Mouse (Mus musculus): ENCODE measurements around the gene Ormdl1. TPM values are rescaled to one million over a fixed set of nuclear protein-coding genes. Genes with fewer than 3 reads are reported as not detected.
A peak's percentile ranks its signal among the peaks of the same experiment; 100 is the strongest.
"Not testable (repeated sequence)": the region's sequence is repeated elsewhere in the genome, so short reads cannot be mapped to it uniquely, and the experiment has no call there.

Ormdl1 gene
- 34.3 and 34.9 TPM in 2 replicates for polyA plus RNA-seq (2015; fragmentation: Nextera tagmentation; extraction: Ambion mirVana)

DNA sequence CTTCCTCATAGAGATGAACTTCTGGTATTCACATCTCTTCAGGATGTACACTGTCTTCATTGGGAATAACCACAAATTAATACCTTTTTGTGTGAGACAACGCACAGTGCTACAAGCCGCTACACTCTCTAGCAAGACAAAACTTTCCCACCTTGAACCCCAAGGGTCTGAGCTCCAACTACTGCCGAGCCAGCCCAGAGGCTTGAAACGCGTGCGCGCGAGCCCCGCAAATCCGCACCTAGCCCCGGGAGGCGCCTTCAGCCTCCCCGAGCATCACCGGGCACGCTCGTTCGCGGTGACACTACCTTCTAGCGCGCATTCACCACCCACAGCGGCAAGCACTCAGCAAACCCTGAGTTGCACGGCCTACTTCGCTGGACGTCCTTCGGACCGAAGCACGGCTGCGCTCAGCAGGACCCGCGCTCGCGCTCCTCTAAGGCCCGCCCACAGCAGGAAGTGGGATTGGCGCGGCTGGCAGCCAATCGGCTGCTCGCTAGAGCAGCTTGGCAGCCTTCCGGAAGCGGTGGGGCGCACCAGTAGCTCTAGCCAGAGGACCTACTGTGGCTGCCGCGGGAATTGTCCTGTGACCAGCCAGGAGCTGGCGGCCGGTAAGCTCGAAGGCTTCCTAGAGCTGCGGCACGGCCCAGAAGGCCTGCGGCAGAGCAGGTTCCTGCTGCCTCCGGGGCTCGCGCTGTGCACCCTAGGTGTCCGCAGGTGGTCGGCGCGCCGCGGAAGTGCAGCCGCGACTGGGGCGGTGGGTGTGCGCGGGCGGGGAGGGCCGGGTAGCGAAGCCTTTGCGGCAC, at the start of gene Ormdl1, which contains the start of the genes Pms1 and Gm28778:
Gene Ormdl1 (plus strand): TSS at position 515 of the 803 bp plus-strand sequence.
Gene Pms1 (minus strand): TSS at position 438 of the 803 bp plus-strand sequence.
Gene Gm28778 (plus strand): TSS at position 531 of the 803 bp plus-strand sequence.
- no peaks in the 10 kb centered on the region for H3K27me3 ChIP-seq
- H3K9ac ChIP-seq, result peak within 1 kb of the TSS; percentile 75
- H3K4me2 ChIP-seq, result peak within 1 kb of the TSS; percentile 69
- H3K4me1 ChIP-seq, result 0 out of 2 replicates have a peak, but pooled peaks cover 5% of the 10 kb centered on the region
- no peaks in the 10 kb centered on the region for H3K9me3 ChIP-seq
- peaks cover 2% of the 10 kb centered on the region; the same call in 1 of the 2 replicates for H3K36me3 ChIP-seq
- H3K27ac ChIP-seq, result peak within 1 kb of the TSS; percentile 91
- peak; percentile 98 for ATAC-seq (ENCODE audit: insufficient number of reproducible peaks, low FRiP score, low TSS enrichment, low read depth)
- WGBS, result under 1% methylated on average over 66 of the region's 66 CpGs
- H3K4me3 ChIP-seq, result peak within 1 kb of the TSS; percentile 89

DNA sequence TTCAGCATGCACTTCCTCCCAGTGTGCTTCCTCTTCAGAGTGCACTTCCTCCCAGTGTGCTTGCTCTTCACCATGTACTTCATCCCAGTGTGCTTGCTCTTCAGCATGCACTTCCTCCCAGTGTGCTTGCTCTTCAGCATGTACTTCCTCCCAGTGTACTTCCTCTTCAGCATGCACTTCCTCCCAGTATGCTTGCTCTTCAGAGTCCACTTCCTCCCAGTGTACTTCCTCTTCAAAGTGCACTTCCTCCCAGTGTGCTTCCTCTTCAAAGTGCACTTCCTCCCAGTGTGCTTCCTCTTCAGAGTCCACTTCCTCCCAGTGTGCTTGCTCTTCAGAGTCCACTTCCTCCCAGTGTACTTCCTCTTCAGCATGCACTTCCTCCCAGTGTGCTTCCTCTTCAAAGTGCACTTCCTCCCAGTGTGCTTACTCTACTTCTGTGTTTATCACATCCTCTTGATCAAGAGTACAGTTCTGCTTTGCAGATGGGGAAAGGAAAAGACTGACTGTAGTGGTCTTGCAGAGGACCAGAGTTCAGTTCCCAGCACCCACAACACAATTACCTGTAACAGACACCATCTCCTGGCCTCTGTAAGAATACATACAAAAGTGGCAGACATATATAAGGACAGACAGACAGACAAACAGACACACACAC, 31.8 kb upstream of the Ormdl1 start:
- H3K9ac ChIP-seq; H3K27me3 ChIP-seq; H3K4me3 ChIP-seq; H3K4me1 ChIP-seq; H3K36me3 ChIP-seq; ATAC-seq (ENCODE audit: insufficient number of reproducible peaks, low FRiP score, low TSS enrichment, low read depth); H3K27ac ChIP-seq; H3K9me3 ChIP-seq; H3K4me2 ChIP-seq: not testable (repeated sequence)

- Histone ChIP-seq H3K9me3 (no peaks in the 10 kb centered on the region), H3K27me3 (no peaks in the 10 kb centered on the region), H3K4me2 (no peak overlapping the region), H3K4me3 (no peak overlapping the region), H3K4me1 (no peaks in the 10 kb centered on the region), H3K27ac (no peak overlapping the region), H3K9ac (no peak overlapping the region), H3K36me3 (peaks cover 7% of the 10 kb centered on the region)
- WGBS, result 85% methylated on average over 3 of the region's 3 CpGs
- no peak for ATAC-seq (ENCODE audit: insufficient number of reproducible peaks, low FRiP score, low TSS enrichment, low read depth)
Measured at GRCm38 (mm10) chr1:53269901-53270300, 27.0 kb upstream of the Ormdl1 start.

GRCm38 (mm10) chr1:53272646-53273045, 24.2 kb upstream of the Ormdl1 start:
- peaks cover 4% of the 10 kb centered on the region; the same call in 1 of the 2 replicates for H3K36me3 ChIP-seq
- no peak overlapping the region for H3K9ac ChIP-seq
- H3K4me2 ChIP-seq, result no peak overlapping the region
- H3K9me3 ChIP-seq, result no peaks in the 10 kb centered on the region
- no peaks in the 10 kb centered on the region for H3K27me3 ChIP-seq
- no peak for ATAC-seq (ENCODE audit: insufficient number of reproducible peaks, low FRiP score, low TSS enrichment, low read depth)
- H3K4me3 ChIP-seq, result no peak overlapping the region
- H3K27ac ChIP-seq, result no peak overlapping the region
- no peaks in the 10 kb centered on the region for H3K4me1 ChIP-seq

- Histone ChIP-seq H3K4me3 (no peak overlapping the region), H3K36me3 (peaks cover 7% of the 10 kb centered on the region; the same call in 1 of the 2 replicates), H3K27ac (no peak overlapping the region), H3K4me2 (no peak overlapping the region), H3K9me3 (no peaks in the 10 kb centered on the region), H3K27me3 (no peaks in the 10 kb centered on the region), H3K9ac (no peak overlapping the region), H3K4me1 (0 out of 2 replicates have a peak, but pooled peaks cover 5% of the 10 kb centered on the region)
- 82% methylated on average over 3 of the region's 3 CpGs for WGBS
- ATAC-seq (ENCODE audit: insufficient number of reproducible peaks, low FRiP score, low TSS enrichment, low read depth), result no peak
Measured at GRCm38 (mm10) chr1:53291197-53291596, 5.7 kb upstream of the Ormdl1 start.

DNA sequence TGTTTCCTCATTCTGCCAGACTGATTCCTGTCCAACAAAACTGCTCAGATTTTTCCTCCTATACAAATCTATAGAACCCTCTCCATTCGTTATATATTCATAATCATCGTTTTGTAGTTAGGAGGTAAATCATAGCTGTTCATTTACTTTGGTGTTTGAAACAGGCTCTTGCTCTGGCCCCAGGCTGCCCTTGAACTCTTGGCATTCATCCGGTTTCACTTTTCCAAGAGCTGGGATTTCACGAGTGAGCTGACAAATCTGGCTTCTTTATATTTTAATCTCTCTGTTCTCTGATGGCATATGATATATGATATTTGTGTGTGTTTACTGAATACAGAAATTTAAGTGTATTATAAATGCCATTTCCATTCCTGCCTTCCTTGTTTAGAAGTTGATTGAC, 3.6 kb downstream of the Ormdl1 start:
- H3K9ac ChIP-seq, result no peak overlapping the region
- 78% methylated on average over 4 of the region's 4 CpGs for WGBS
- H3K9me3 ChIP-seq, result no peaks in the 10 kb centered on the region
- H3K4me1 ChIP-seq, result 0 out of 2 replicates have a peak, but pooled peaks cover 5% of the 10 kb centered on the region
- peaks cover 2% of the 10 kb centered on the region; the same call in 1 of the 2 replicates for H3K36me3 ChIP-seq
- H3K27me3 ChIP-seq, result no peaks in the 10 kb centered on the region
- no peak overlapping the region for H3K4me3 ChIP-seq
- H3K4me2 ChIP-seq, result no peak overlapping the region
- no peak for ATAC-seq (ENCODE audit: insufficient number of reproducible peaks, low FRiP score, low TSS enrichment, low read depth)
- H3K27ac ChIP-seq, result no peak overlapping the region

DNA sequence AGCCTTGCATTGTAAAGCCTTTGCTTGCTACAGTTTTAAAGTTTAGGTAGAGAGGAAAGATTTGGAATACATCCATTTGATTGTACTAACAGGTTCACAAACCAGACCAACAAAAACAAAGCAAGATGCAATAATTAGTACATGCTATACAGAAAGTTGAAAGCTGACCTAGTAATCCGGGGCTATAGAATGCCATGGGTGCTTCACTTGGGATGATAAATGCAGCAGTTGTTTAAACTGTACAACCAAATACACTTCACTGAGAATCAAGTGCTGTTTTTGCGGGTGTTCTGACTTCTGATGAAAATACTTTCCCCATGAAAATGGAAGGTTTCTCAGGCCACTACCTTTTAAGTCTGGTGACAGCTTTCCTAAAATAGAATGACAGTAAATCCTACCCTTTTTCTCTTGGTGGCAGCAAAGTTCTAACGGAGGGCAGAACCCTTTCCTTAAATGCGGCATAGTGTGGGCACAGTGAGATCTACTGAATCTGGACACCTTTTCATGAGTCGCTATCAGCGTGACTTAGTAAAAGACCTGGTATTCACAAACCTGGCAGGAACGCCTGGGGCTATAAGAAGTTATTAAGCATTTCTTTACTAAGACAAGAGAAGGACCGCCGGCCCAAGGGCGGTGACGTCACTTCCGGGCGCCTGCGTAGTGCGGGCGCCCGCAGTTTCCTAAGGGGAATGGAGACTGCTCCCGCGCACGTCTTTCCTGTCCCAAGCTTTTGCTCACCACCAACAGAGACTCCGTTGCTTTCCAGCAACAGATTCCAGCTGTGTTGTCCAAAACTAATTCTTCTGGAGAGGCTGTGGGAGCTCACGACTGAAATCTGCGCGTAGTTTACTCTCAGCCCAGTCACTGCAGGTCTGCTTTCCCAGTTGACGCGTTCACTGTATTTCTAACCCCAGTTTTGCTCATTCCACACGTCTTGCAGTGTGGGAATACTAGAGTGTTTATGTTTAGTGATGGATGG, 16.4 kb downstream of the Ormdl1 start, which contains the start of gene Osgepl1:
Gene Osgepl1 (plus strand): TSS at position 636 of the 979 bp plus-strand sequence.
- Histone ChIP-seq H3K4me3 (peak within 1 kb of the TSS; percentile 61), H3K9ac (peak within 1 kb of the TSS; percentile 56), H3K36me3 (peaks cover 9% of the 10 kb centered on the region; the same call in 1 of the 2 replicates), H3K27me3 (no peaks in the 10 kb centered on the region), H3K9me3 (no peaks in the 10 kb centered on the region), H3K4me1 (no peaks in the 10 kb centered on the region), H3K4me2 (peak within 1 kb of the TSS; percentile 50), H3K27ac (peak within 1 kb of the TSS; percentile 91)
- ATAC-seq (ENCODE audit: insufficient number of reproducible peaks, low FRiP score, low TSS enrichment, low read depth), result peak; percentile 79
- WGBS, result 2% methylated on average over 27 of the region's 27 CpGs

DNA sequence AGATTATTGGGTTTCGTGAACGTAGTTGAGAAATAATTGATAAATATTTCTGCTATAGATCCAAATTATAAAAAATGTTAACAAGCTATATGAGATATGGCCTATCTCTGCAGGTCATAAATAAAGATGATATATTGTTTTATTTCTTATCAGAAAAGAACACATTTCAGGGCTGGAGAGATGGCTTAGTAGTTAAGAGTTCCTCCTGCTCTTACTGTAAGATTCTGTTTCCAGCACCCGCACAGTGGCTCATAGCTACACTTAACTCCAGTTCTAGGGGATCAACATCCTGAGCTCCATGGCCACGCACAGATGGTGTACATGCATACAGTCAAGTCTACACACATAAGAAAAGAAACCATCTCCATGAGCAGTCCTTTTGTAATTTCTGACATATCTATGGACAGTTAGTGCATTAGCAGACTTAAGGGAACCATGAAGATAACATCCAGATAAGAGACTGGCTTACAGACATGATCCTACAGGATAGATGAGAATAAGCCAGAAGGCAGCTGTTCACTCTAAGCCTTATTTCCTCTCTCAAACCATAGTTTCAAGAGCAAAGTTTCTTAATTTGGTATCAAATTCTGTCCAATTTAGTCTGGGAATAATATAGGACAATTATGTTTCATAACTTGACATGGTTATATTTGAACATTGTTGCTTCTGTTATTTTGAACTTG, 24.9 kb downstream of the Ormdl1 start:
- H3K36me3 ChIP-seq, result peaks cover 17% of the 10 kb centered on the region; the same call in 1 of the 2 replicates
- H3K9ac ChIP-seq, result no peak overlapping the region
- WGBS, result 95% methylated on average over 4 of the region's 4 CpGs
- no peak overlapping the region for H3K4me2 ChIP-seq
- H3K27ac ChIP-seq, result no peak overlapping the region
- no peak overlapping the region for H3K4me3 ChIP-seq
- no peaks in the 10 kb centered on the region for H3K4me1 ChIP-seq
- H3K9me3 ChIP-seq, result no peaks in the 10 kb centered on the region
- no peak for ATAC-seq (ENCODE audit: insufficient number of reproducible peaks, low FRiP score, low TSS enrichment, low read depth)
- H3K27me3 ChIP-seq, result no peaks in the 10 kb centered on the region

DNA sequence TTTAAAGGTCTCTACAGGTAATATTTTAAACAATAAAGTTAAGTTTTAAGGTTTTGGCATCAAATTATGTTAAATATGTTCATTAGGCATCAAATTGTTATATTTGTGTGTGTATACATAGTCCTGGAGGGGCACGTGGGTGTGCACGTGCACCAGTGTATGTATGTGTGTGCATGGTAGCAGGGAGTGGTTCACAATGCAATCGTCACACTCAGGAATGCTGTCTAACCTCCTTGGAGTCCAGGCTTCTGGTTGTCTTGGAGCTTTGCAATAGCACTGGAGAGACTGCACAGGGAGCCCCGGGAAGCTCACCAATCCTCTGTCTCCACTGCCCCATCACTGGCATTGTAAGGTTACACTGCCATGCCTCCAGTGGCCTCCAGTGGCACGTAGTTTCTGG, 26.4 kb downstream of the Ormdl1 start:
- no peak overlapping the region for H3K9ac ChIP-seq
- no peaks in the 10 kb centered on the region for H3K27me3 ChIP-seq
- H3K4me3 ChIP-seq, result no peak overlapping the region
- H3K9me3 ChIP-seq, result no peaks in the 10 kb centered on the region
- peaks cover 8% of the 10 kb centered on the region; the same call in 1 of the 2 replicates for H3K36me3 ChIP-seq
- H3K27ac ChIP-seq, result no peak overlapping the region
- ATAC-seq (ENCODE audit: insufficient number of reproducible peaks, low FRiP score, low TSS enrichment, low read depth), result no peak
- no peaks in the 10 kb centered on the region for H3K4me1 ChIP-seq
- H3K4me2 ChIP-seq, result no peak overlapping the region
- 90% methylated on average over 5 of the region's 5 CpGs for whole genome bisulfite sequencing

DNA sequence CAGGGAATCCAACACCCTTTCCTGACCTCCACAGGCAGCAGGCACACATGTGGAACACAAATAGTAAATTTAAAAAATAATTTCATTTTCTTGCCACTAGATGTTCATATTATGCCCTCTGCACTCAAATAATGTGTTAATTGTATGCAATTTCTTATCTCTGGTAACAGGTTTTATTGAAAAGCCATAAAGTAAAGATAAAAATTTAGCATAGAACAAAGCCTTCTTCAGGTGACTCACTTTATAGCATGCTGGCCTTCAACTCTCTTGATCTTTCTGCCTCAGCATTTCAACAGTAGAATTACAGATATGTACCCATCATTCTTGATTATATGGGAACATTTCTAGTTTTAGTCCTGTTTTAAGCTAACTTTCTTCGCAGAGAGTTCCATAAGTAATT, 27.4 kb downstream of the Ormdl1 start:
- H3K9ac ChIP-seq, result no peak overlapping the region
- 88% methylated on average over 1 of the region's 1 CpGs for WGBS
- H3K4me2 ChIP-seq, result no peak overlapping the region

More for the DNA sequence above, 27.4 kb downstream of the Ormdl1 start:
- Histone ChIP-seq H3K36me3 (peaks cover 7% of the 10 kb centered on the region; the same call in 1 of the 2 replicates), H3K4me3 (no peak overlapping the region), H3K4me1 (no peaks in the 10 kb centered on the region), H3K27ac (no peak overlapping the region), H3K27me3 (no peaks in the 10 kb centered on the region), H3K9me3 (no peaks in the 10 kb centered on the region)
- no peak for ATAC-seq (ENCODE audit: insufficient number of reproducible peaks, low FRiP score, low TSS enrichment, low read depth)
